Mouse (Mus musculus) right cerebral cortex, adult 18-20 months (tissue): Measurements from ENCODE around the gene Hmgcs2.

ENCODE experiments used
- DNase-seq: peaks from one replicate; pipeline ENCODE4 v3.0.0; 2022; ENCODE audit warnings: mixed read lengths

The Hmgcs2 gene

DNA sequence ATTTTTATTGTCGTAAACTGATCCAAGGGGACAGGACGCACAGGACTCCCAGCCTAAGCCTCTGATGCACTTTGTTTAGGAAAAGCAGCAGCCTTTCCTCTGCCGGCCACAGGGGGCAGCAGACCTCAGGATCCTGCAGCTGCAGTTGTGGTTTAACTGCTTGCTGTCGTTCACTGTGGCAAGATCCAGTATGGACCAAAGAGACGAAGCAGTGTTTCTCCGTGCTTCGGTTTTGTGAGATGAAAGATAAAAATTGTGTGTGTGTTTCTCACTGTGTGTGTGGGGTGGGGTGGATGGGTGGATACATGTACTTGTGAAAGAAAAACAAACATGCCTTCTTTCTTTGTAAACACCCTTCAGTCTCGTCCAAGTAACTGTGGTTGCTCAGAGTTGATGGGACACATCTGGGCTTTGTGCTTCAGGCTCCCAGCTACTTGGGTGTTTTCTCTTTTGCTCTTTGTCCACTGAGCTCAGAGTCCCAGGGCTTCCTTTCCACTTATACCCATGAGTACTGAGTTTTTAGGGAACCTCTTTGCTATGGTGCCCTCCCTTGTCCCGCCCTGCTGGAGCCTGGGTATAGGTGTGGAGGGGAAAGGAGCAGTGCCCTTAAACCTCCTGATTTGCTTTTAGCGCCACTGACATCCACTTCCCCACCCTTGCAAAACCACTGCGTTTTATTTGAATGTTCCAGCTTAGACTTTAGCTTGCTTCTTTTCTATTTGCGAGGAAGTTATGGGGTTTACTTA is 871 bp downstream of the Hmgcs2 start:
- DNase-seq = peak; percentile 46

DNA sequence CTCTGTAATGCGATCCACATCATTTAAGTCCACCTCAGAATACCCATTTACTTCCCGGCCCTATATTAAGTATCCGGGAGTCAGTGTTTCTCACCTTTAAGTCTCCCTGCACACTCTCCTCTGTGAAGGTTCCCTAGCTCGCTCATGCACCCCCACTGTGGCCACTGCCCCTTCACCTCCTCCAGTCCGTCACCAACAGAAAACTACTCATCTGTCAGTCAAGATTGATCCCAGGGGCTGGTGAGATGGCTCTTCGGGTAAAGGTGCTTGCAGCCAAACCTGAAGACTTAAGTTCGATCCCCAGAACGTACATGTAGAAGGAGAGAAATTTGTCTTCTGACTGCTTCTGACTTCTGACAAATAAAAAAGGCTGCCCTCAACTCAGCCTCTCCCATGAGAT is 2.2 kb downstream of the Hmgcs2 start:
- DNase-seq = no peak

DNA sequence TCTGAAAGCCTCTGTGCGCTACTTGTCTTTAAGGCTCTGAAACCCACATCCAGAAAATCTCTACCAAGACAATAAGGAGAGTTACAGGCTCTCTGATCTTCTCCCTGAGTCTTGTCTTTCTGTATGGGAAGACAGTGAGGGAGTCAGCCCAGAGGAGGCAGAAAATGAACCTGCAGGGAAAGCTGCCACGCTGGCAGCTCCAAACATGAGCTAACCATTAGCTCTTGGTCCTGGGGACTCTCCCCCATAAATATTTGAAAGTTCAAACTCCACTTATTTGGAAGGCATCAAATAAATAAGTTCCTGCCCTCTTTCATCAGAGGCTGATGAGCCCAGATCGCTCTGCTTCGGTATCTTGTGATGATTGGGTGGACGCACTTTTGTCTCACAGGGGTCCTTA is 3.0 kb downstream of the Hmgcs2 start:
- DNase-seq = no peak

DNA sequence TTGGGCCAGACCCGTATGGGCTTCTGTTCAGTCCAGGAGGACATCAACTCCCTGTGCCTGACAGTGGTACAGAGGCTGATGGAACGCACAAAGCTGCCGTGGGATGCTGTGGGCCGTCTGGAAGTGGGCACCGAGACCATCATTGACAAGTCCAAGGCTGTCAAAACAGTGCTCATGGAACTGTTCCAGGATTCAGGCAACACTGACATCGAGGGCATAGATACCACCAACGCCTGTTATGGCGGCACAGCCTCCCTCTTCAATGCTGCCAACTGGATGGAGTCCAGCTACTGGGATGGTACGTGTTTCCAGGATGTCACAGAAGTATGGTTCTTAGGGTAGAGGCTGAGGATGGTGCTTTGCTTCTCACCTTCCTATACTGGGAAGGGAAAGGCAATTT is 10.8 kb downstream of the Hmgcs2 start:
- no peak for DNase-seq

DNA sequence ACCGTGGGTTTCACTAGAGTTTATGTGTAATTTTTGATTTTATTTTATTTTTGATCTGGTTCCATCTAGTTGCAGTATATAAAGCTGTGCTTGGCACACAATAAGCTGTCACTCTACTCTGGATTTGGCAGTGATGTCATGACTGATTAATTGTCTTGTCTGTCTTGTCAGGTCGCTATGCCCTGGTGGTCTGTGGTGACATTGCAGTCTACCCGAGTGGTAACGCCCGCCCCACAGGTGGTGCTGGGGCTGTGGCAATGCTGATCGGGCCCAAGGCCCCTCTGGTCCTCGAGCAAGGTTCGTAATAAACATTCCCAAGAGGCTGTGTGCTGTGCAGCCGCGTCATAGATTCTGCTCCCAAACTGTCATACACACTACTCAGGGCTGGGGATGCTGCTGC is 15.7 kb downstream of the Hmgcs2 start:
- no peak for DNase-seq

DNA sequence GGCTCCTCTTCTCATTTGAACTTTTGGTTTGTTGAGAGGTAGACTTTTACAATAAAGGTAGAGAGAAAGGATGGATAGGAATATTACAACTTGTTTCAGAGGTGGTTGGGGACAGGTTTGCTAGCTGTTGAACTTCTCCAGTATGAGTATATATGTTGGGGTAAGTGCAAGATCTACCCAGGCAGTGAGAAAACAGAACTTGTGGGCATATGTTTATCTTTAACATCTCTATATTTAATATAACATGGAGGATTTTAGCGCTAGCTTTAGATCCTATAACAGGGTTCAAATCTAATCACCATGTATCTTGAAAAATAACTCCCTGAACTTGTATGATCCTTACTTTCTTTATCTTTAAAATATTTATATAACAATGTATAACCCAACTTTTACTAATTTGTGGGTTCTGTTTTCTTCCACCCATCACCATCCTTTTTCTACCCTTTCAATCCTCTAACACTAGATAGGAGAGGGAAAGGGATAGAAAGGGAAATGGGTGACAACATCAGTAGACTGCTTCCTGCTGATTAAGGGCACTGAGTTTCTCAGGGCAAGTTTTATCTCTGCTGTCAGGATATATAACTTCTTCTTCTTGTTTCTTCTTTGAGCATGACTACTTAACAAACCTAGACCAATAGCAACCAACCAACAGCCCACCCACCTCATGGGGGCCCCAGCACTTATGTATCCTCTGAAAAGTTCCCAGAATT is 19.3 kb downstream of the Hmgcs2 start:
- DNase-seq = no peak

DNA sequence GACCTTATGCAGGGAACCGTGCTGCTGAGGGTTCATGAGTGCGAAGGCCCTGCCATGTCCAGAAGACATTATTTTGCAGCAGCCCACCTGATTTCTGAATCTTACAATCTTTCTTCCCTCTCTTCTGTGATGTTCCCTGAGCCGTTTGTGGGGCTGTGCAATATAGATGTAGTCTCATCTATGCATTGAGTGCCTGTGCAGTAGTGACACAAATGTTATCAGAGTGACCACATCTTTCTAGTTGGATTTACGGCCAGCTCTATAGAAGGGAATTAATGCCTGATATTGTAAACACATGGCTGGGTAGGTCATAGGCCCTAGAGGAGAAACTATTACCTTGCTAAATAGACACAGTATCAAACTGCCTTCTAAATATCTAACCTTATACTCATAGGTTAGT is 20.0 kb downstream of the Hmgcs2 start:
- no peak for DNase-seq

DNA sequence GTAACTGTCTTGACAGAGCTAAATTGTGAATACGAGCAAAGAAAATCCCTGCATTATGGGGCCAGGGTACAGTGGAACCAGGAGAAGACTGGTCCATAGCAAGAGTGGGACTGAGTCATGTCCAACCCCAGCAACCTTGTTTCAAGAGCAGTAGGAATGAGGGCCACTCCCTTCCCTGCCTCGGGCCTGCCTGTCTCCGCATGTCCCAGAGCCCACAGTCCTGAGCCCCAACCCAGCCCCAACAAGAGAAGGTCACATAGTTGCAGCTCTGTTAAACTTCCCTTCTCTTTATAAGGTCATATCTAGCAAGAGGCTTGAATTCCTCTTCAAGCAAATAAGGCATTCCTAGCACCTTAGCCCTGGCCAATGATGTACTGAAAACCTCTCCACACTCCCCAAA is 21.5 kb downstream of the Hmgcs2 start:
- DNase-seq = no peak

DNA sequence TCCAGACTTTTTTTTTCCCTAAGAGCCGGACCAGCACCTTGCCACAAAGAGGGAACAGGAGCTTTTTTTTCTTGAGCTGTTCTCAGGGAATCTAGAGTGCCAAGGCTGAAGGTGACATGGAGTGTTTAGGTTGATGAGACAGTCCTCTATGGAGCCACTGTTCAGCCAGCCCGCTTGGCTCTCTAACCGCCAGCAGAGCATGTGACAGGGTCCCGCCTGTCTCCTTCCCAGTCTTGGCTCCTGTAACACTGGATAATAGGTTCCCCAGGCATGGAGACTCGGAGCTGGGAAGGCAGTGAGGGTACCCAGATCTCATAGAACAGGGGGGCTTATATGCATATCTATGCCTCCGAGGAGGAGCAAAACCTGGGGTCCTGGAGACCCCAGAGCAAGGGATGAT is 28.4 kb downstream of the Hmgcs2 start:
- no peak for DNase-seq

DNA sequence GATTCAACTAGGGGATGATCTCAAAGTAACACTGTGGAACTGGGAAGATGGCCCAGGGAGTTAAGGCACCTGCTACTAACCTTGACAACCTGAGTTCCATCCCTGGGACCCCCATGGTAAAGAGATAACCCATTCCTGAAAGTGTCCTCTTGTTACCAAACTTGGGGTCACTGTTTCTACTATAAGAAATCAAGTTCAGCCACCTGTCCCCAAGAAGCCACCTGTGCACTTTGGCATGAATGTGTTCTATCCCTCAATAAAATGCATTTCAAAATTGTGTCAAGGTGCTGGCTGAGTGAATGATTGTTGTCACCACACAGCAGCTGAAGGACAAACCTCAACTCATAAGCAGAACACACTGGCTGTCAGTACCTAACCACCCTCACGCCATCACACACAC is 30.2 kb downstream of the Hmgcs2 start:
- no peak for DNase-seq

DNA sequence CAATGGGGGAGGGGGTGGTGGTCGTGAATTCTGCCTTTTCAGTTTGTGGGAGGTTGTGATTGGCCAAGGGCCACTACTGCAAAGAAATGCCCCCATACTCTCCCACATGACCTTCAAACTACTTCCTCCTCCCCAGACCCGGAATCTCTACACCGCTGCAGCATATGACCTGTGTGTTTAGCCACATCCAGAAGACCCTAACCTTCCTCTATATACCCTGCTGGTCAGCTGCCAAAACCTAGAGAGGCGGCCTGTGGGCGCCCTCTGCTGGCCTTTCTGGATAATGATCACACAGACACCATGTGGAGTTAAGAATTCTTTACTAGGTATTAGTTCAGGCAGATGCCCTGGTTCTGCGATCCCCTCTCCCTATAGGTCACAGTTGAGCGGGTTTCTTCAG is 32.6 kb downstream of the Hmgcs2 start:
- DNase-seq = peak; percentile 37

DNA sequence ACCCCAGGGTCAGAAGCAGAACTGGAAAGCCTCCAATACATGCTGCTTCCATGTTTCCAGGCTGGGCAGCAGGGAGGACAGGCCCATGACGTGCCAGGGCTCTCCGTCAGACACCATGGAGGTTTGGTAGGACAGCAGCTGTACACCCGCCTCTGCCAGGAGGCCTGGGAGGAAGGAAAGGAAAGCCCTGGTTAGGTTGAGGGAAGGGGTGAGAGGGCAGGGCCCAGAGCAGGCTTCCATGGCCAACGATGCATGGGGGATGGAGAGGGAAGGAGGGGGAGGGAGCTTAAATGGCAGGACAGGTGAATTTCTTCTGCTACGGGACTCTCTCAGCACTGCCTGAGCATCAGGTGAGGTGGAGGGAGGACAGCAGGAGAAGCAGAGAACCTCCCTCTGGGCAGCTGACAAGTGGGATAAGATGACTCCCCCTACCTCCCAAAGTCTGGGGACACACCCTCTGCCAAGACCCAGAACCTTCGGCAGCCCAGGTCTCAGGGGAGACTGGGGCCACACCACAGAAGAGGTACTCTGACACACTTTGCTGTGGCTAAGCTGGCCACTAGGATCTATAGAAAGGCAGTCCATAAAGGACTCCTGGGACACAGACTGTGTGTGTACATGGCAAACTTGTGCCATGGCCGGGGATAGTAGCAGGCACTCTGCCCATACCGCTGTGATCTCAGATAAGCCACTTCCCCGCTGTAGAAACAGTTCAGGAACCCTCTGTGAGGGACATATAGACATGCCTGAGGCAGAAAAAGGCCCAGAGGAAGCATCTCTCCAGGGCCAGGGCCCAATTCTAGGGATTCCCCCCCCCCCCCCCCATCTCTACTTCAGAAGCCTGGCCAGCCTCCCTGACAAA is 33.3 kb downstream of the Hmgcs2 start:
- no peak for DNase-seq

DNA sequence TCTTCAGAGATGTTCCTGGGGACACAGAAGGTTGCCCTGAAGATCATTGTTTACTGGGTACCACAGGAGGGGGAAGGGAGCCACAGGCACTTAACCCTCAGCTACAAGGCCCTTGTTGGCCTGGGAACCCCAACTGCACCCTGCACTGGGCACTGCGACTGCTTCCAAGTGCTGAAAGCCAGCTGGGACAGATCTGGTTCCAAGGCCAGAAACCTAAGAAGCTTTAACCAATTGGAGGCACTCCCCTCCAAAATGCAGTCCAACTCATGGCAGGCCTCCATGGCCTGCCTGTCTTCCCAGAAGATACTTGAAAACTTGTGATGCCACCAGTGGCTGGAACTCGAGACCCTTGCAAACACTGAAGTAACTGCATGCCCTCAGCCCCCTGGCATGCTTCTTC is 34.9 kb downstream of the Hmgcs2 start:
- no peak for DNase-seq

DNA sequence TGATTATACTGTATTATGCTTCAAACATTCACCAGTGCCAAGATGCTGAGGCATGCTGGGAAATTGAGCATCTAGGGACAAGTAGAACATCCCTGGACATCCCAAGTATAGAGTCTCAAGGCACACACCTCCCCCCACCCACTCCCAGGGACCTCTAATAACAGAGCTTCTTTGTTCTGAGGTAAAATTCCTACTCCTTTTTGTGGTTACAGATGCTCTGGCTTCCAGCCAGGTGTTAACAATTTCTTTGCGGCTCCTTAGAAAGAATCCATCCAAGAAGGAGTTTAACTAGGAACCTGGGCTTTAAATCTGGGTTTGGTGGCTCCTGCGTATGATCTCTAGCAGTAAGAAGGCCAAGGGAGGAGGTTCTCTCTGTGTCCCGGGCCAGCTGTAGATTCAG is 36.9 kb downstream of the Hmgcs2 start:
- peak; percentile 20 for DNase-seq

DNA sequence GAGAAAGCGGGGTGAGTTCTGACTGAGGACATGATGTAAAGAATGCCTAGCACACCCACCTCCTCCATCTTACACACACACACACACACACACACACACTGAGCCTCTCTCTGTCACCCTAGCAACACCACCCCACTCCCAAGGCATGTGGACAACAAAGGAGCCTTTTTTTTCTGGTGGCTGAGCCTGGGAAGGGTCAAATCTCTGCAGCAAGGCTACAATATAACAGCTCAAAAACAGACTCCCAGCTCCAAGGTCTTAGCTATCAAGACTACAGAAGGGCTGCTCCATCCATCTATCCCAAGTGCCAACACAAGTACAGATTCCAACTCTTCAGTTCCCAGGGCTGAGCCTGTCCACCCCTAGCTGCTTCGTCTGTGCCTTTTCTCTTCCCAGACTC is 39.0 kb downstream of the Hmgcs2 start:
- no peak for DNase-seq

DNA sequence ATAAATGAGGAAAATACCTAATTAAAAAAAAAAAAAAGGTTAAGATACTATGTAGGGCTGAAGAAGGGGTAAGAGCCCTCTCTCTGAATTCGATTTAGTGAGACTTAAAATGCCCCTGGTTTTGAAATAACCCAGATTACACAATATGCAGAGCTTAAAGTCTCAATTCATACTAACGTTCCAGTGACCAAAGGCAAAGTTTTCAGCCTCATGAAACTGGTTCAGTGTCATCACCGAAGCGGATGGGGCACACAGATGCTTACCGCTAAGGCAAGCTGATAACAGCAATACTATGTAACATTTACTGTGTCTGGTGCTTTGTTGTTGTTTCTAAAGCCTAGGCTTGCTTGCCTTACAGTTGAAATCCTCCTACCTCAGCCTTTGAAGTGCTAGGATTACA is 42.0 kb downstream of the Hmgcs2 start:
- DNase-seq = no peak

DNA sequence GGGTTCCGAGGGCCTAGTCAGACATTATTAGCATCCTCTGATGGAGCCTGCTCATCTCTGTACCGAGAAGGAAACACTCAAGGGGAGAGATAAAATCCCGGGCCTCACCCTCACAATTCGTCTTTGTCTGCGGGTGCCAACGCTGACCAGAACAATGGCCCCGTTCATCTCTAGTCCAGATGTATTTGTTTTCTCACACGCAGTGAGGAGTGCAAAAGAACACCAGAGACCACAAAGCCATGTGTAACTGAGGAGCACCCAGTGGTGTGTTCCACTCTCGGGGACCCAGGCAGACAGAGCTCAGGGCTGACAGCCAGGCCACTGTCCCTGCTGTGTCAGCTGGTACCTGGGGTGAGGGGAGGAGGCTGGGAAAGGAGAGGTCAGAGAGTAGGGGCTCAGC is 44.0 kb downstream of the Hmgcs2 start:
- DNase-seq = peak; percentile 38

DNA sequence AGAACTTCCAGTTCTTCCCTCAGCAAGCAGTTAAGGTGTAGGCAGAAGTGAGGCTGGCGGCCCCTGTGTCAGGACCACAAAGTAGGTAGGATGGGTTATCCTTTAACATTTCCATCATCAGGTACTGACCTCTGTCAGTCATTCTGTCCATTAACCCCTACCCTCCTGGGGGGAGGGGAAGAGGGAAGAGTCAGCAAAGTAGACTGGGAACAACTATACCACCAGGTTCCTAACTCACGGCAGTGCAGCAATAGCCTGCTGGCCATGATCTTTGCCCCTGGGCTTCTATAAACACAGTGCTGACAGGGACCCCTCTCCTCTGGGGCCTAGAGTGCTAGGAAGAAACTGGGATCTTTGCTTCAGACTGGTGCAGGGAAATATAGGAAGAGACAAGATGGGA is 53.8 kb downstream of the Hmgcs2 start:
- DNase-seq = no peak

DNA sequence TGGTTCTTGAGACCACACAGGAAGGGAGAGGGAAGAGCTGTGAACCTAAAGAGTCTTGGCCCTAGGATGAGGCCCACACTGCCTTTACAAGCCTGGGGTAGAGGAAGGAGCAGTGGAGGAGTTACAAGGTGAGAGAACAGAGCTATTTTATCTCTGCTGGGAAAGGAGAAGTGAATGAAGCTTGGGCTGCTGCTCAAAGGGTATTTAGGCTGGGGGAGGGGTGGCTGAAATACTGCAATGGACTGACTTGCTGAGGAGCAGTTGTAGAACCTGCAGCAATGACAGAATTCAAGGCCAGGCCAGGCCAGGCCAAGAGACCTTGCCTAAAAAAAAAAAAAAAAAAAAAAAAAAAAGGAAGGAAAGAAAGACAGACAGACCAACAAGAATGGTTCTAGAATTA is 55.1 kb downstream of the Hmgcs2 start:
- no peak for DNase-seq

DNA sequence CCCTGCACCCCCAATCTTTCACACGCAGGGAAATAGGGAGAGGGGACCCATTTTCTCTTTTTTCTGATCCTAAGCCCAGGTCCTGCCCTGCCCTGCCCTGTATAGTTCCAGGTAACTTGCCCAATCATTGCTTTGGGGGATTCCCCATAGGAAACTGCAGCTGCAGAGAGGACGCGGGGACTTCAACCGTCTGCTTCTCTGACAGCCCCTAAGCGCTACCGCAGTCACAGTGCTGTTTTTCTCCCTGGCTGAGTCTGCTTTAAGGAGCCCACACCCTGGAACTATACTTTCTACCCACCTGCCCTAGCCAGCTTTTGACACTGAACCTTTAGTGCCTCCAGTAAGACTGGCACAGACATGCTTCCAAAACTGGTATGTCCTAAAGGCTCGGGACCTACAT is 55.7 kb downstream of the Hmgcs2 start:
- DNase-seq = no peak

DNA sequence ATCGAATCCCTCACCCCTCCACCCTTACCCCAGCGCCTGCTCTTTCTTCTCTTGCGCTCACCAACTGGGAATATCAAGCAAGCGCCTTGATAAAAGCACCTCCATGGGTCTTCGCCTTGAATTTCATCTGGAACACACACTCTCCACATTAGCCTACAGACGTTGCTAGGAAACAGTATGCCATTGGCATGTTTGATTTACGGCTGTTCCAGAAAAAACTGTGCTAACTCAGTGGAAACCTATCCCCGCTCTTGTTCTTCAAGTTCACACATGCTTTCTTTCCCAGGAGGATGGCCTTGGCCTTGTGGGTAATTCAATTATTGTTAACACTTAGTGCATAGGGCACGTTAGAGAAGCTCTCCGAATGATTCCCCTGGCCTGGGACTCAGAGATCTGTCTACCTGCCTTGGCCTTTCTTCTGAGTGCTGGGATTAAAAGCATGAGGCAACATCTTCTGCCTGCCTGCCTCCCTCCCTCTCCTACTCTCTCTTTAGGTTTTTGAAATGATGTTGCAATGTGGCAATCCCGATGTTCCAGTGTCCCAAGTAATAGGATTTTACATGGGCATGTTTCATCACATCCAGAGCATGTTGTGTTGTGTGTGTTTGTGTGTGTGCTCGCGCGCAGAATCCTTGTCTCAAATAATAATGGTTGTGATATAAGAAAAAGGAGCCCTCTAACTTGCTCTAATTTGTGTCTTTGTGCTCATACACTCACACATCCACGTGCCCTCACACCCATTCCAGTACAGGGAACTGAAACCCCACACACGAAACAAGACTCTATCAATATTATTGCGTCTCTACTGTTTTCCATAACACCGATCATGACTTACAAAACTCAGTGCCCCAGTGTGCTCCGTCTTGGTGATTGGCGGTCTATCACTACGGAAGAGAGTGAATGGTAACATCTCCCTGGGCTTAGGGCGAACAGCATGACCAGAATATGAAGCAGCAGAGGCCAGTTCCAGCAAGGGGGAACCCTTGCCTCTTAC is 56.7 kb downstream of the Hmgcs2 start:
- DNase-seq = no peak

DNA sequence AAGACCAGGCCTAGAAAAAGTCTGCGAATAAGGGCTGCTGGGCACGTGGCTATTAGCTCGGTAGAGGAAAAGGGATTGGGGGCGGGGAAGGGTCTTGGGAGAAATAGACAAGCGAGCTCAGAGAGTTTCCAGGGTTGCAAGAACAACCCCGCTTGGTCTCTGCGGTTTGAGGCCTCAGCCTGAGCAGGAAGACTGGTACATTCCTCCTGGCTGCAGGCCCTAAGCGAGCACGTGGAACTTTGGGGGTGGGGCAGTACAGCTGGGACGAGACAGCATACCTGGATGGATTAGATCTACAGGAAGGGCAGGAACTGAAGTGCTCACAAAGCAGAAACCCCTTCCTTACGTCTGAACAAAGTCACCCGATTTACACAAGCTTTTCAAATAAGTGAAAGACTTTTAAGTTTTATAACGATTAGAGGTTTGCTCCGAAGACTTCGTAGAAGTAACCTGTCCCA is 58.4 kb downstream of the Hmgcs2 start:
- peak; percentile 21 for DNase-seq
